Mouse (Mus musculus) intestine, embryonic 14.5 days (tissue): ENCODE data around the gene Nupr1. TPM values are rescaled to one million over a fixed set of nuclear protein-coding genes. Genes with fewer than 3 reads are reported as not detected.
A peak's percentile ranks its signal among the peaks of the same experiment; 100 is the strongest.

Experiments
- ATAC-seq: fragments of 200-750 bp; cut with Nextera tagmentation; replicated peaks from 2 replicates; pipeline ENCODE4 v1.8.0; 2017; ENCODE audit warnings: low read depth, moderate number of reproducible peaks, moderate TSS enrichment, moderate library complexity; ENCODE audit not compliant: low FRiP score, low TSS enrichment
- DNase-seq: peaks from one replicate; pipeline ENCODE4 v3.0.0-alpha.2; 2018; ENCODE audit warnings: low spot score
- H3K27ac ChIP-seq: fragments of 300-500 bp; sonication (generic); 2 replicates; pipeline ENCODE4 v1.5.1; 2014; ENCODE audit warnings: low read depth, mild to moderate bottlenecking, control low read depth
- H3K27me3 ChIP-seq: fragments of 300-500 bp; sonication (generic); replicated peaks from 2 replicates; pipeline ENCODE4 v1.6.1; 2014; ENCODE audit warnings: low read length, control low read depth; ENCODE audit not compliant: control insufficient read depth, insufficient read depth
- H3K36me3 ChIP-seq: fragments of 300-500 bp; sonication (generic); 2 replicates; pipeline ENCODE4 v1.6.1; 2014; ENCODE audit warnings: low read length, control low read depth; ENCODE audit not compliant: control insufficient read depth, insufficient read depth
- H3K4me1 ChIP-seq: fragments of 300-500 bp; sonication (generic); replicated peaks from 2 replicates; pipeline ENCODE4 v1.6.1; 2014; ENCODE audit warnings: low read length, control low read depth, mixed read lengths; ENCODE audit not compliant: control insufficient read depth, insufficient read depth
- H3K4me2 ChIP-seq: fragments of 300-500 bp; sonication (generic); 2 replicates; pipeline ENCODE4 v1.6.1; 2014; ENCODE audit warnings: low read length
- H3K4me3 ChIP-seq: fragments of 300-500 bp; sonication (generic); 2 replicates; pipeline ENCODE4 v1.5.1; 2014; ENCODE audit warnings: low read depth, low read length, control low read depth, mixed read lengths
- H3K9ac ChIP-seq: fragments of 300-500 bp; sonication (generic); 2 replicates; pipeline ENCODE4 v1.6.1; 2014; ENCODE audit warnings: mild to moderate bottlenecking, low read length
- H3K9me3 ChIP-seq: fragments of 300-500 bp; sonication (generic); 2 replicates; pipeline ENCODE4 v1.6.1; 2016; ENCODE audit warnings: low read length, control low read depth; ENCODE audit not compliant: control insufficient read depth
- WGBS: fragments of 180-500 bp; shearing (Covaris S2); extraction: QIAGEN DNeasy Blood & Tissue Kit; methylation state at CpG from one replicate; pipeline ENCODE4 v1.1.7; 2014; 5-methylcytosine and 5-hydroxymethylcytosine counted together
- polyA plus RNA-seq: library from polyadenylated mRNA; unstranded; fragments of >200 nt; fragmentation: Nextera tagmentation; extraction: Ambion mirVana; gene quantifications from 2 replicates; pipeline ENCODE4 v1.2.1, GENCODE M21; 2014

Nupr1 gene
- polyA plus RNA-seq, 1 experiment from 2014 or later = 27.3 TPM

DNA sequence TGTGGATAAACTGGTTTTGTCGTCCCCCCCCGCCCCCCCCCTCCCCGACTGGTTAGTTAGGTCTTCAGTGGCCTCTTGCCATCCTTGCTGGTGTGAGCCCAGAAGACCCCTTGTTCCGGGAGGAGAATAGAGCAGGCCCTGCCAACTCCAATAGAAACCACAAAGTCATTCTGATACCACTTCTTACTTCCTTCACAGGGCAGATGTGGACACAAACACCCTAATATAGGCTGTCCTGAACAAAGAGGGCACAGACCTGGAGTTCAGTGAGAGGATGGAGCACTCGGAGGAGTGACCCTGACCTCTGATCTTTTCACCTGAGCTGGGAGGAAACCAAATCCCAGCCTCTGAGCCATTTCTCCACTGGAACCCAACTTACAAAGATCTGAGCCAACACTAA lies 28.8 kb downstream of the Nupr1 start:
- no peaks in the 10 kb centered on the region for H3K9me3 ChIP-seq
- H3K36me3 ChIP-seq = no peaks in the 10 kb centered on the region
- H3K4me1 ChIP-seq = no peaks in the 10 kb centered on the region
- H3K9ac ChIP-seq = no peak overlapping the region
- ATAC-seq (no peak), DNase-seq (no peak)
- no peaks in the 10 kb centered on the region for H3K27me3 ChIP-seq
- 38% methylated on average over 5 of the region's 5 CpGs for WGBS
- no peak overlapping the region for H3K4me2 ChIP-seq
- no peak overlapping the region for H3K27ac ChIP-seq
- H3K4me3 ChIP-seq = no peak overlapping the region

DNA sequence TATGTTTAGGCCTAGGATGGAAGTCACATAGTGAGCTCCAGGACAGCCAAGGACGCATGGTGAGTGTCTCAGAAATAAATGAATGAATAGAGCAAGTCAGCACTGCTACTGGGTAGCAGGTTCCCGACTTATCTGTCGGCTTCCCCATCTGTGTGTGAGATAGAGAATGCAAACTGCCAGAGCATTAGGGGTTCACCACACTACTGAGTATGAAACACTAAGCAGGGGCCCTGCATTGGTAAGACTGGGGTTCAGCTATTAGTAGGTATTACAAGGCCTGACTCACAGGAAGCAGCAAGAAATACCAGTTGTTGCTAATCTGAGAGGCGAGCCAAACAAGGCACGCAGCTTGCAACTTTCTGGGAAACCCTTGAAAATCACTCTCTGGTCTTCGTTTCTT lies 31.7 kb downstream of the Nupr1 start:
- Histone ChIP-seq H3K9me3 (no peaks in the 10 kb centered on the region), H3K9ac (no peak overlapping the region), H3K4me3 (no peak overlapping the region), H3K4me2 (no peak overlapping the region), H3K27ac (no peak overlapping the region), H3K4me1 (no peaks in the 10 kb centered on the region), H3K27me3 (no peaks in the 10 kb centered on the region), H3K36me3 (no peaks in the 10 kb centered on the region)
- DNase-seq (no peak), ATAC-seq (no peak)
- 79% methylated on average over 6 of the region's 6 CpGs for WGBS

DNA sequence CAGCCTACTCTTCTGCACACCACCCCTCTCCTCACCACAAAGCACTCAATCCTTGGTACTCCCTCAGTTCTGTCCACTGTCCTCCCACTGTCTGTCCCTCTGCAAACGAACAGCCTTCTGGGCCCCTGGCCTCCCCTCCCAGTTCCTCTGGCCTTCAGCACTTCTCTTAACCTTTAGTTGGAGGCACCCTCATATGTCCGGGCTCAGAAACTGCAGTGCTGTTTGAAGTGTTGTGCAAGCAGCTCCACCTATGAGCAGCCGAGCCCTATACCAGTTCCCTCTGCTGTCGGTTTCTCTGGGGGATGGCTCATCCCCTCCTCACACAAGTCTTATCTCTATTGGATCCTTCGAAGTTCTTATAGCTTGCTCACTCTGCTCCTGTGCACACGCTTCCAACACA lies 34.2 kb downstream of the Nupr1 start:
- ATAC-seq = no peak
- no peak for DNase-seq
- no peak overlapping the region for H3K4me2 ChIP-seq

DNA sequence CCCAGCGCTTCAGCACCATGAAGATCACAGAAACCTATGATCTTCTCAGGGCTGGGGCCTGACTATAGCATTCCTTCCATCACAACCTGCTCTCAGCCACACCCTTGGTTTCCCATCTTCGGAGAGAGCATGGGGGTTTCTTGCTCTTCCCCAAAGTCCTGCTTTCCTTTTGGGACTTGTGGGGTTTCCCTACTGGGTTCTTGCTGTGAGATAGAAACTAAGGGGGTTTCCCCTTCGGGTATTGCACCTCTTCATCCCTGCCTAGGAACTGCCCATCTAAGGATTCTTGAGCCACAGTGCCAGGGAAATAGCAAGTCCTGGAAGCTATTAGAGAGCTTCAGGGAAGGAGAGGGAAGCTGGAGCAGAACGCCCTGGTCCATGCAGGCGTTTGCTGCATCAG lies 34.8 kb downstream of the Nupr1 start:
- Histone ChIP-seq H3K27ac (no peak overlapping the region), H3K36me3 (no peaks in the 10 kb centered on the region), H3K9me3 (no peaks in the 10 kb centered on the region), H3K4me3 (no peak overlapping the region), H3K4me1 (no peaks in the 10 kb centered on the region), H3K4me2 (no peak overlapping the region), H3K27me3 (no peaks in the 10 kb centered on the region), H3K9ac (no peak overlapping the region)
- 74% methylated on average over 5 of the region's 5 CpGs for WGBS
- ATAC-seq = no peak
- no peak for DNase-seq

More for the DNA sequence above, 34.2 kb downstream of the Nupr1 start:
- no peaks in the 10 kb centered on the region for H3K9me3 ChIP-seq
- H3K4me1 ChIP-seq = no peaks in the 10 kb centered on the region
- no peaks in the 10 kb centered on the region for H3K36me3 ChIP-seq
- WGBS = 43% methylated on average over 6 of the region's 6 CpGs
- H3K9ac ChIP-seq = no peak overlapping the region
- H3K27me3 ChIP-seq = no peaks in the 10 kb centered on the region
- no peak overlapping the region for H3K4me3 ChIP-seq
- no peak overlapping the region for H3K27ac ChIP-seq

DNA sequence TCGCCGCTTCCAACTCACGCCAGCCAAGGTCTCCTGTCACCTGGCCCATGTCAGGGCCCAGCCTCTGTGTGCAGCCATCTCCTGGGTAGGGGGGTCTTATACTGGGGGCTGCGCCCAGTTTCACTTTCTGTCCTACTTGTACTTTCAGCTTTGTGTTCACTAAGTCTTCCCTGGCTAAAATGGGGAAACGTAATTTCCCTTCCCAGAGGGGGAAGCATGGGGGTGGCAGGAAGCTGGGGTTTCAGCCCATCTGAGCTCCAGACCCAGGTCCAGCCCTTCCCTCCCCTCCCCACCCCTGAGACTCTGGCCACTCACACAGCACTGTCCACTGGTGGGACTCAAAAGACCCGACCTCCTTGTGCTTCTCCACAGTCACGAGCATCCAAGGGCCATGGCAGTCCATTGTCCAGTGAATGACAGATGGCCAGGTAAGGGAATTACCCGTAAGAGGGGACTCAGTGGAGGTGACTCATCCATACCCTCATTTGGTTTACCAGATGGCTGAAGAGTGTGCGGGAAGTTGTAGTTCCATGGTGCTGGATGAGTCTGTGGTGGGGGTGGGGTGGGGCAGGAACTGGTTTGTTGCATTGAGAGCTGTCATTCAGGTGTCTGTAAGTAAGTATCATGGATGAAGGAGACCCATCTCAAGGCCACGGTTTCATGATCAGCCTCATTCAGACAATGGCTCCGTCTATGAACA lies 35.6 kb downstream of the Nupr1 start, which contains the start of gene Il27:
Il27 (minus strand) TSS at position 80 of the 700 bp plus-strand sequence.
- ATAC-seq (no peak; the same call in 1 of the 2 replicates), DNase-seq (no peak)
- Histone ChIP-seq H3K36me3 (no peaks in the 10 kb centered on the region), H3K4me1 (no peaks in the 10 kb centered on the region), H3K9me3 (no peaks in the 10 kb centered on the region), H3K4me2 (no peak within 1 kb of the TSS), H3K4me3 (no peak within 1 kb of the TSS), H3K27ac (no peak within 1 kb of the TSS), H3K9ac (no peak within 1 kb of the TSS), H3K27me3 (no peaks in the 10 kb centered on the region)
- WGBS = 80% methylated on average over 11 of the region's 11 CpGs

DNA sequence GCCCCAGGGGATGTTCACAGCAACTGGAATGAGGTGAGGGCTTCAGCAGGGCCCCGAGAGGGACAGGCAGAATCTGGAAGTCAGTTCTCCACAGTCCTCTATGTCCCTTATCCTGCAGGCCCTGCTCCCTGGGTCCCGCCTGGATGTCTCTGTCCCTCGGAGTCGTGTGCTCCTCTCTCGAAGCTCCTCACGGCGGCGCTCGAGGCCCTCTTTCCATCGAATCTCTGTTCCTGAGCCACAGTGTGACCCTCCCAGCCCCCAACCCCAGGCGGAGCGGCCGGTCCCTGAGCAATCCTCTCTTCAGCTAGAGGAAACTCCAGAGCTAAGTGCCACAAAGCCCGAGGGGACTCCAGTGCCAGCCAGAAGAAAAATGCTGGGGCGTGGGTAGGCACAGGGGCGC lies 42.9 kb downstream of the Nupr1 start:
- H3K27ac ChIP-seq = no peak overlapping the region
- H3K9ac ChIP-seq = 0 out of 2 replicates have a peak overlapping the region, but pooled peaks have one; percentile 0
- peak overlapping the region; percentile 34 for H3K4me2 ChIP-seq
- H3K4me1 ChIP-seq = peaks cover 3% of the 10 kb centered on the region; the same call in 1 of the 2 replicates
- no peaks in the 10 kb centered on the region for H3K36me3 ChIP-seq
- H3K4me3 ChIP-seq = no peak overlapping the region
- DNase-seq (peak; percentile 73), ATAC-seq (no peak)
- H3K27me3 ChIP-seq = no peaks in the 10 kb centered on the region
- WGBS = 10% methylated on average over 13 of the region's 16 CpGs
- no peaks in the 10 kb centered on the region for H3K9me3 ChIP-seq

DNA sequence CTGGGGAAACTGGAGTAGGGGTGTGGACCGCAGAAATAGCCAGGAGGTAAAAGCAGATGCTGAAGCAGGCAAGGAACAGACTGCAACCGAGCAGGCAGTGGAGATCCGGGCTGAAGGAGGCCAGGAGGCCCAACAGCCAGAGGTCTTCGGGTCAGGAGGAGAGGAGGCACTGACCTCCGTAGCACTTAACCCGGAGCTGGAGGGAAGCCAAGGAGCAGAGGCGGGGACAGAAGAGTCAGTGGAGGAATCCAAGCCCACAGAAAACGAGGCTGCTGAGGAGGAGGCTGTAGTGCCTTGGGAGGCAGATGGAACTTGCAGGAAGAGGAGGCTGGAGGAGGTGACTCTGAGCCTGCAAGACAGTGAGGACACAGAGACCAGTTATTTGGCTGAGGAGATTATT lies 43.8 kb downstream of the Nupr1 start:
- H3K9me3 ChIP-seq = no peaks in the 10 kb centered on the region
- no peak overlapping the region for H3K4me3 ChIP-seq
- DNase-seq (no peak), ATAC-seq (no peak)
- no peaks in the 10 kb centered on the region for H3K36me3 ChIP-seq
- H3K27me3 ChIP-seq = no peaks in the 10 kb centered on the region
- no peak overlapping the region for H3K27ac ChIP-seq
- no peak overlapping the region for H3K4me2 ChIP-seq
- H3K4me1 ChIP-seq = peaks cover 3% of the 10 kb centered on the region; the same call in 1 of the 2 replicates
- H3K9ac ChIP-seq = no peak overlapping the region
- WGBS = 59% methylated on average over 8 of the region's 8 CpGs

DNA sequence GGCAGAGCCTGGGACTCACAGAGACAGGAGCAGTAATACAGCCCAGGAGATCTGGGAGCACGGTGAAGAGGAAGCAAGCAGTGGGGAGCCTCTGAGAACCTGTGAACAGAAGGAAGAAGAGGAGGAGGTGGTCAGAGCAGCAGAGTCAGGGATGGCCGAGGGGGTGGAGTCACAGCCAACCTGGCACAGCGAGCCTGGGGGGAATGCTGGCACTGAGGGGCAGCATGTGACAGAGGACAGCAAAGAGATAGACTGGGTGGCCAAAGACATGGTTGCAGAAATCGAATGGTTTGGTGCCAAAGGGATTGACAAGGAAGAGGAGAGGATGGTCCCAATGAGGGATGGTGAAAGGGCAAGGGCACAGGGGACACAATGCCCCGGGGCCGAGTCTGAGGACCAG lies 44.9 kb downstream of the Nupr1 start, which contains the start of gene Cln3:
Cln3 (minus strand) TSS at position 101 of the 400 bp plus-strand sequence.
- no peaks in the 10 kb centered on the region for H3K36me3 ChIP-seq
- ATAC-seq (no peak), DNase-seq (no peak)
- 69% methylated on average over 6 of the region's 6 CpGs for WGBS
- H3K9me3 ChIP-seq = no peaks in the 10 kb centered on the region
- no peak within 1 kb of the TSS for H3K9ac ChIP-seq
- H3K4me1 ChIP-seq = peaks cover 3% of the 10 kb centered on the region; the same call in 1 of the 2 replicates
- no peaks in the 10 kb centered on the region for H3K27me3 ChIP-seq
- no peak within 1 kb of the TSS for H3K4me3 ChIP-seq
- H3K27ac ChIP-seq = no peak within 1 kb of the TSS
- no peak within 1 kb of the TSS for H3K4me2 ChIP-seq

DNA sequence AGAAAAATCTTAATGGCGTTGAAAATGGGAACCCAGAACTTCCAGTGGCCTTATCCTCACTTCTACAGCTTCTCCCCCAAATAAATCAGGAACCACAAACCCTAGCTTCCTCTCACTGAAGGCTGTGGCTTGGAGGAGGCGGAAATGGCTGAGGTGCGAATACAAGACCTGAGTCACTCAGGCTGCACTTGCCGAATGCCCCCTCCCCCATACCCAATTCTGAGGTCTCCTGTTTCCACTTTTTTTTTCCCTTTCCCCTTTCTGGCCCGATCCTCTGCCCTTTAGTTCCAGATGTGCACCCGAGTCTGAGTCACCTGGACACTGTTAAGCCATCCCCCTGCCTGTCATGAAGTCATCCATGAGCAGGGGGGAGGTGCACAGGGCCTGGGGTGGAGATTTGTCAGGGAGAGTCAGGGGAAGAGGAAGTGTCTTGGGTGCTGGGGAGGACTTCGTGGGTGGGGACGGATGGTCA lies 46.1 kb downstream of the Nupr1 start, which contains the start of gene Apobr:
Apobr (plus strand) TSS at position 437 of the 472 bp plus-strand sequence.
- ATAC-seq (no peak), DNase-seq (no peak)
- H3K9ac ChIP-seq = peak within 1 kb of the TSS; percentile 49; the same call in 1 of the 2 replicates
- no peaks in the 10 kb centered on the region for H3K36me3 ChIP-seq
- no peak within 1 kb of the TSS for H3K27ac ChIP-seq
- H3K27me3 ChIP-seq = no peaks in the 10 kb centered on the region
- H3K4me2 ChIP-seq = peak within 1 kb of the TSS; percentile 63
- 72% methylated on average over 8 of the region's 8 CpGs for WGBS
- H3K4me1 ChIP-seq = peaks cover 3% of the 10 kb centered on the region; the same call in 1 of the 2 replicates
- no peaks in the 10 kb centered on the region for H3K9me3 ChIP-seq
- H3K4me3 ChIP-seq = peak within 1 kb of the TSS; percentile 61
